Mouse (Mus musculus) CD4-positive helper T cell, adult 2 months (primary cell): ENCODE results near the gene Prrt1.

ENCODE experiments used
- DNase-seq: peaks from one replicate; pipeline ENCODE4 v3.0.0-alpha.2; 2012; ENCODE audit warnings: low read depth, missing footprints, low spot score

Prrt1 gene

DNA sequence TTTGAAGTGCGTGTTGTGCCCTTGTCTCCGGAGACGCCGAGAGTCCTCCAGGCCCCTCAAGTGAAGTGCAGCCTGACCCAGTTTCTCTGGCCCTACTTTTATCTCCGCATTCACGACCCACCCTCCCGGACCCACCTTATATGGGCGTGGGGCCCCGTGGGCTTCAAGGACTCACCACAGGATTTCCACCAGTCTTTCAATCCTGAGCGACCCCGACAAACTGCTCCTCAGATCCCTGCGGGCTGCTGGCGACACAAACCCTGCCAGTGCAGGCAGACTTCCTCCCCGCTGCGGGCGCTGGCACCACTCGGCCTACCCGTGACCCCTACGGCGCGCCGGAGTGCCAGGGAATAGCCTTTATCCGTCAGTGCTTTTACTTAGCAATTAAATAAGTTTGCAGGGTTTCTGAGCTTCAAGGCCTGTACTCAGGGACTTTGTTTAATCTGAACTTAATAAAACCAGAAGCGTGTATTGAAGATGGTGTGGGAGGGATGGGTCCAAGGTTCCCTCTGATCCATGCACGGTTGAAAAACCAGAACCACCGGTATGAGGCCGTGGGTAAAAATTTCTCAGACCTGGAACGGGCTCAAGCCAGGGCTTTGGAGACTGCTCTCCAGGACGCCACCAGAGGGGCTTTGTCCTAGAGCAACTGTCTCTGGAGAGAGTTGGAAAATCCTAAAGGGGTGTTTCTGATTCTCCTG is 1.2 kb upstream of the Prrt1 start, which contains the start of gene Ppt2:
Gene Ppt2 (minus strand): TSS at position 568 of the 701 bp plus-strand sequence.
- DNase-seq, result peak; percentile 54

DNA sequence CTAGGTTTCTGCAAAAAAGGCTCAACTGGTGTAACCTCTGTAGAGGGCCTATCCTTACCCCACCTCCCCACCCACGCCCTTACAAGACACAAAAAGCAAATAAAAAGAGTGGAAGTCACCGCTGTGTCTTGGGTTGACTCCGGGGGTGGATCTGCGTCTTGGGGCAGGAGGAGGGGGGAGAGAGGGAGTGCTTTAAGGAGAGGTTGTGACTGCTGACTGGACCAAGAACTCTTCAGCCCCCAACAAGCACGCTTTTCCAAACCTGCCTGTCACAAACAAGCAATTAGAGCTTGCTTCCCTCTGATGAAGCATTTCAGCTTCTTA is 727 bp upstream of the Prrt1 start:
- DNase-seq, result peak; percentile 45

DNA sequence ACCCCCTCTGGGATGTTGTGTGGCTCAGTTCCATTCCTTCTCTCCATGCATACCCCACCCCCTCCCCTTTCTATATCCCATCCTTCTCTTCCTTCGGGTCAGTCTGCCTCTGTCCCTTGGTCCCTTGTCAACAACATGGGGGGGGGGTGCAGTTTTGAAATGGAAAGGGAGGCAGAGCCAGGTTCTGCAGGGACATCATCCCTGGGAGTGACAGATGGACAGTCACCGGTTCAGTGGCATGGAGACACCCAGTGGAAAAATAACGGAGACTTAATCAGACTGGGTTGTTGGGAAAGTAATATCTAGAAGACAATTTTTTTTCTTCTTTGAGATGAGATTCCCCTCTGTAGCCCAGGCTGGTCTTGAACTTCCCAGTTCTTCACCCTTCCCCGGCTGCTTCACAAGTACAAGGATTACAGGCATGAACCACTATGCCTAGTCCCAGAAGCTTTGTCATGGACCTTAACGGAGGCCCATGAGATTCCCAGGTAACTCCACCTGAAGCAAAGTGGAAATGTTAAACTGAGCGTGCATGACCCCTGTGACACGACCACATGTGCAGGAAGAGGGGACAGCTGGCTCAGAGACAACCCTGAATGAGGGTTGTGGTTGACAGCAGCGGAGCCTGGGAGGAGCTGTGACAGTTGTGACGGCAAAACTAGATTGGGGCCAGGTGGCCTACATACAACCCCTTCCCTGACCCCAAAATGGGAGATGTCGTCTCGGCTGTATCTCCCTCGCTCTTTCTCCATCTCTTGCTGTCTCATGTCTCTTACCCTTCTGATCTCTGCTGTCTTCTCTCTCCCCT is 667 bp downstream of the Prrt1 start:
- peak; percentile 76 for DNase-seq

DNA sequence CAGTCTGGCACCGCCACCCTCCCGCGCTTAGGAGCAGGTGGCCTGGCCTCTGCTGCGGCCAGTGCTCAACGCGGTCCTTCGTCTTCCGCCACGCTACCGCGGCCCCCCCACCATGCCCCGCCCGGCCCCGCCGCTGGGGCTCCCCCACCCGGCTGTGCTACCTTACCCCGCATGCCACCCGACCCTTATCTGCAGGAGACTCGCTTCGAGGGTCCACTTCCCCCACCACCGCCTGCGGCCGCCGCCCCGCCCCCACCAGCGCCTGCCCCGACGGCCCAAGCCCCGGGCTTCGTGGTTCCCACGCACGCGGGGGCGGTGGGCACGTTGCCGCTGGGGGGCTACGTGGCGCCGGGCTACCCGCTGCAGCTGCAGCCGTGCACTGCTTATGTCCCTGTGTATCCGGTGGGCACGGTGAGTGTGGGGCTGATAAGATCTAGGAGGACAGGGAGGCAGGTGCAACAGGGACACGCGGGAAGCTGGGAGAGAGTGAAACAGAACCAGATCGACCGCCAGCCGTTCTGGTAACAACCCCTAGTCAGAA is 1.5 kb downstream of the Prrt1 start:
- DNase-seq, result peak; percentile 39

DNA sequence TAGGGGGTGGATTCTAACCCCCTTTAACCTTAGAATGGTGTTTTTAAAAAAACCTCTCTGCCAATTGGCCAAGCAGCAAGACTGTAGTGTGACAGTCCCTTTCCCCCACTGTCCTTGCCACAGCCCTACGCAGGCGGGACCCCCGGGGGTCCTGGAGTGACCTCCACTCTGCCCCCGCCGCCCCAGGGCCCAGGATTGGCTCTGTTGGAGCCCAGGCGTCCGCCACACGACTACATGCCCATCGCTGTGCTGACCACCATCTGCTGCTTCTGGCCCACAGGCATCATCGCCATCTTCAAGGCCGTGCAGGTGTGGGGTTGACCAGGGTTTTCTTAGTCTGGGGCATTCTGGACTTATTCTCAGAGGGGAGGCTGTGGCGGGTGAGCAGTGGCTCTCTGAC is 2.3 kb downstream of the Prrt1 start:
- DNase-seq, result no peak

DNA sequence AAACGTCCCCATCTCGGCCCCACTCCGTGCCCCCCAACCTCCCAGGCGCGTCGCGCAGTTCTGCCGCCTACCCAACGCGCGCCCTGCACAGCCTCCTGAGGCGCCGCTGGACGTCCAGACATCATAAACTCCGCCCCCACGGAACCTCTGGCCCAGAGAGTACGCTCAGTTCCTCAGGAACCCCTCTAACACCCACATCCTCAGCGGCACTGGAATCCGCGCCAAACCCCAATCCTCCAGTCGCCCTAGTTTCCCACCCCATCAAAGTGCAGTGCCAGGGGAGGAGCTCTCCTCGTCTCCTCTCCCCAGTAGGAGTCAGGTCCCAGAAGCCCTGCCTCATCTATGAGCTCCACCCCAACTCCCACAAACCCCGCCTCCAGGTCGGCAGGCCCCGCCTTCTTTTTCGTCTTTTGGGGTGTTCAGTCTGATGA is 2.9 kb downstream of the Prrt1 start:
- peak; percentile 75 for DNase-seq

DNA sequence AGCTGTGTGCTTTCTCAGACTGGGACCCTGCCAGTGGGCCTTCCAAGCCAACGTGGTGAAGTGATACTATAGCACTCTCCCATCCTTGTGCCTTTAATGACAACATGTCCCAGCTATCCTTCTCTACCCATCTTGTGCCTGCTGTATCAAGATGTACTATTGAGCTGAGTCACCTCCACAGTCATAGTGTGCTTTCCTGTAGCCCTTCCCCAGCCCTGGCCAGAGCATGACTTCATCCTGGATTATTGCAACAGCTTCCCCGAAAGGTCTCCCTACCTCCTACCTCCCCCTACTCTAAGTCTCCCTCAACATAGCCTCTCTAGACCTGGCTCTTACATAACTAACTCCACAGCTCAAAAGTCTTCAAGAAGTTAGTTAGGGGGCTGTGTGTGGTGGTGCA is 6.3 kb downstream of the Prrt1 start:
- no peak for DNase-seq

DNA sequence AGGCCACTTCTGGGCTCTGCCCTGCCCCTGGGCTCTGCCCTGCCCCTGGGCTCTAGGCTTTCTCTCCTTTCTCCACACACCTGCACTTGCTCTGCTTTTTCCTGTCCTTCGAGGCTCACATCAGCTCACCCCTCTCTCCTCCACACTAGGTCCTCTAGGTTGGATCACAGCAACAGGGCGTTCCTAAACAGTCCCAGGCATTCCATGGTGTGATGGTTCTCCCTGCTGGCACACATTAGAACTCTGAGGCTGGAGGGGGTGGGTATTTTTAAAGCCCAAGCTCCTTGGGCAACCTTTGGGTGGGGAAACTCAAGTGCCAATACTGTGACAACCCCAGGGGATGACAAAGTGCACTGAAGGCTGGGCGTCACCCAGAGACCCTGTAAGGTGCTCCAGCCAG is 8.1 kb downstream of the Prrt1 start:
- DNase-seq, result no peak

DNA sequence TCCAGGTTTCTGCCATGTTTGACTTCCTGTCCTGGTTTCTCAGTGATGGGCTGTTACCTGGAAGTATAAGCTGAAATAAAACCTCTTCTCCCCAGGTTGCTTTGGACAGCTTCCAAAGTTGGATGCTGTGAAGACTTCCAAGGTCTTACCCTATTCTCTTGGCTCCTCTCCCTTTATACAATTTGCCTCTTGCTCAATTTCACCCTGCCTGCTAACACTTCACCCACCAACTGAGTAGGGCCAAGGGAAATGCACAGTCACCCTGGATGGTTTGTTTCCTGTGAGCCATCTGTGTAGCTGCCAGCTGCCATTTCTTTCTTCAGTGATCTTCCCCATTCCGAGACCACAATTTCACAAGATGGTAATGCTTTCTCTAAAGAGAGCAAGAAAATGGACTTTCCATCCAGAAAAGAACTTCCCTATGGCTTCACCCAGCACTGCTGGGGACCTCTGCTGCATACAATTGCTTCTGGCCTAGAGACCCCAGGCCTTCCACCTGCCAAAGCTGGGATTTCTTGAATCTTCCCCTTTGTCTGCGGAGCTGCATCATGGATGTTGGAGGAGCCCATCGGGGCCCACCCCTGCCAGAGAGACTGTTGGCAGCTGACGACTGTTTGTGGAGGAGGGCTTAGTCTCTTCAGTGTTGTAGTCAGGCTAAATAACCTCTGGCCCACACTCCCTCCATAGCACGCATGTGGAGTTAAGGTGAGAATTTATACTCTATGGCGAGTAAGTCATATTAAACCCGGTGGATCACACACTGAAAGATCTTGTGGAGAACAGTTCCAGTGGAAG is 10.3 kb downstream of the Prrt1 start:
- DNase-seq, result no peak

DNA sequence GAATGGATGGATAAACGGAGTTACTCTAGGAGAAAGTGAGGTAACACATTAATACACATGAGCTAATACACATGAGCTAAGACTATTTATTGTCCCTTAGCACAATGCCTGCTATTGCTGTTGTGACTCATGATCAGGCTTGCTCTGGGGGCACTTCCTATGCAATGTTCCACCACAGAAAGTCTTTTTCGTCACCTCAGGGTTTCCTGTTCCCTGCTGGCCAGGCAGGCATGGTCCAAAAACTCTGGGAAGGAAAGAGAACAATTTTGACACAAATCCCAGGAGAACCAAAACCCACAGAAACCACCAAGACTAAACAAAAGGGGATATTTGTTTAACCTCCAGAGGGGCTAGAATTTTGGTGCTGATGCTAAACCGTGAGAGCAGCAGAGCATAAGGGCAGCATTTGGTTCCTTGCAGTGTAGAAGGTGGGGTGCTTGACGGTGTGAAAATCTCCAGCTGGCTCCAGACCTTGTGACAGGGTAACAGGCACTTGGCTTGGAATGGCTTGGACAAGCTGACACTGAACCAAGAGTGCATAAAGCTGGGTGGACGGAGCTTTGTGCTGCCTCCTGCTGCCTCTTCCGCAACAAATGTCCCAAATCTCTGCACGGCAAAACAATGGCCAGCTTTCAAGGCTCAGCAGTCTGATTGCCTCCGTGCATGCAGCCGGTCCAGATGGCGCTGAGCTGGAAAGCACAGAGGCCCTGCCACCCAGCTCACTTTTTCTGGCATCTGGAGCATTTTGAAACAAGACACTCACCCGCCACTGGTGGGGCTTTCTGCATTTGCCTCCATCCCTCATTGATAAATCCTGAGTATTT is 11.7 kb downstream of the Prrt1 start:
- DNase-seq, result no peak

DNA sequence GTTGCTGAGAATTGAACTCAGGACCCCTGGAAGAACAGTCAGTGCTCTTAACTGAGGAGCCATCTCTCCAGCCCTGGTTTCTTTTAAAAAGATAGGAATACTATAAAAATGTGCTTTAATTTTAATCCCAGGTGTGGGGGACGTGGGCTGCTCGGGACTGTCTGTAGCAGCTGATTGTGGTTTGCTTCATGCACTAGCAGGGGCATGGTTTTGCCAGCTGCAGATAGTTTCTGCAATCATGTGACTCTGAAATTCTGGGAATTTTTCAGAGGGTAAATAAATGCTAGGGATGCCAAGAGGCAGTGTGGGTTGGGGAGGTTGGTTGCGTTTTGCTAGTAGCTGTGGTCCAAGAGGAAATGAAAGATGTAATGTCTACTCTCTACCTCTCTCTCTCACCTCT is 12.6 kb downstream of the Prrt1 start:
- DNase-seq, result no peak

DNA sequence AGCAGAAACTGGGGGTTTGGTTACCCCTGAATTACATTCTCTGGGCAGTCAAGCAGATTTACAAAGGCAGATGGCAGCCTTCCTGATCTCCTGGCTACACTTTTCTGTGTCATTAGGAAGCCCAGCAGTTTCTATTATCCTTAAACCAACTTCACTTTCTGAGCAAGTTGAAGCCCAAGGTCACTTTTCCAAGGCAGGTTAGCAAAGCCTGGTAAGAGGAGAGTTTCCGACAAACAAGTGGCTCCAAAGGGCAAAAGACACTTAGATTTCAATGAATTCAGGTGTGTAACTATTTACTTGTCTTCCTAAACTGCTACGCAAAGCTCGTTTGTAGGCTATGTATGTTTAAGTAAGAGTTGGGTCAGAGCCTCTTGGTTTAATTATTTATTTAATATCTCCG is 14.0 kb downstream of the Prrt1 start:
- no peak for DNase-seq

DNA sequence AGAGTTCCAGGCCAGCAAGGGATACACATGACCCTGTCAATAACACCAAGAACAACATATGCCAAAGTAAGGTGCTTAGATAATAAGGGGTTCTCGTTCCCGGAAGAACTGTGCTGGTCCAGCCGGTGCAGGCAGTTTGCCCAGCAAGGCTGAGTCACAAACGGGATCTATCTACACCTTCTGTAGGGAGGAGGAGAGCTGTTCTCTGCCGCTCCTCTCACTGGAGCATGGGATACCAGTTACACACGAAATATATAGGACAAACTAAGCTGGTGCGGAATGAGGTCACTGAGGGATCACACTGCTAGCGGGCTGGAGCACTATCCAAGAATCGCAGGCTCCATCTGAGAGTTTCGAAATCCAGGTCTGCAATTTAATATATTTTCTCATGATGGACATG is 14.6 kb downstream of the Prrt1 start:
- no peak for DNase-seq

DNA sequence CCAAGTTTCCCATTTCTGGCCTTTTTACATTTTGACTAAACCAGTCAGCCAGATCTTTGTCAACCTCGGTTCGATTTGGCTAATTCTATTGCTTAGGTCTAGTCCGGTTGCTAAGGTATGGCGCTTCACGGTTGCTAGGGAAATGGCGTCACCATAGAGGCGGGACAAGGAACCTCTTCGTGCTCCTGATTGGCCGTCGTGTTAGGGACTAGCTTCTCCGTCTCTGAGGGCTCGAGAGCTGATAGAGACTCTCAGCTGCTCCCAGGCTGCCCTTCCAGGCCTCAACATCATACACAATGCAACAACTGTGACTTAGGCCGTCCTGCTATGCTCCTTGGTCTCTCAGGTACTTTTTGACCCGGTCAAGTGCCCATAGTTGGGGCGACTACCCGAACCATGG is 15.3 kb downstream of the Prrt1 start, which contains the start of gene Fkbpl:
Gene Fkbpl (plus strand): TSS at position 157 of the 400 bp plus-strand sequence.
- peak; percentile 96 for DNase-seq

DNA sequence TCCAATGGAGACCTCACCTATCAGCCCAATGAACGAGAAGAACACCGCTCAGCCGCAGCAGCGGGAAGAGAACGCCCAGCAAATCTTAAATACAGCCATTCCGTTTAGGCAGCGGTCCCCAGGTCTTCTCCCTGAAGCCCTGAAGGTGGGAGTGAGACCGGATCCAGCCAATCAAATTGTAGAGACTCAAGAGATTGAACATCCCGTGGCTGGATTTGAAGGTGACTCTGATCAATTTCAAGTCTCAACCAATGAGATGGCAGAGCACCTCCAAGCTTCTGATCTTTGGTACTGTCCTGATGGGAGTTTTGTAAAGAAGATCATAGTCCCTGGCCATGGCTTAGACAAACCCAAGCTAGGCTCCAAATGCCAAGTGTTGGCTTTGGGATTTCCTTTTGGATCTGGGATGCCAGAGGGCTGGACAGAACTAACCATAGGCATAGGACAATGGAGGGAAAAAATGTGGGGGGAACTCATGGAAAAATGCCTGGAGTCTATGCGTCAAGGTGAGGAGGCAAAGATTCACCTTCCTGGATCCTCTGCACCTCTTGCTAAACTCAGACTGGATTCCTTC is 16.0 kb downstream of the Prrt1 start:
- DNase-seq, result no peak

DNA sequence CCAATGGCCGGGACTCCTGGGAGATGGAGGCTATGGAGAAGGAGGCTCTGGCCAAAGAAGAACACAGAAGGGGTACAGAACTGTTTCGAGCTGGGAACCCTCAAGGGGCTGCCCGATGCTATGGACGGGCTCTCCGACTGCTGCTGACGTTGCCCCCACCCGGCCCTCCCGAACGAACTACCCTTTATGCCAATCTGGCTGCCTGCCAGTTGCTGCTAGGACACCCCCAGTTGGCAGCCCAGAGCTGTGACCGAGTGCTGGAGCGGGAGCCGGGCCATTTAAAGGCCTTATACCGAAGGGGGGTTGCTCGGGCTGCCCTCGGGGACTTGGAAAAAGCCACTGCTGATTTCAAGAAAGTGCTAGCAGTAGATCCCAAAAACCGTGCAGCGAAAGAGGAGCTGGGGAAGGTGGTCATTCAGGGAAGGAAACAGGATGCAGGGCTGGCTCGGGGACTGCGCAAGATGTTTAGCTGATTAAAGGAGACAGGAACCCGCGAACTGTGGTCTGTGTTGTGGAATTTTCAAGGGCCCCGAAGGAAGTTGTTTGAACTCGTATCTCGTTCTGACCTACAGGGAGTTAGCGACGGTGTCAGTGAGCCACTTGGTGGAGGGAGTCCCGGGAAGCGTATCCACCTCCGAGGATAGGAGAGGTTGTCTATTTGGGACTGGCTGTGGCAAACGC is 16.6 kb downstream of the Prrt1 start:
- no peak for DNase-seq

DNA sequence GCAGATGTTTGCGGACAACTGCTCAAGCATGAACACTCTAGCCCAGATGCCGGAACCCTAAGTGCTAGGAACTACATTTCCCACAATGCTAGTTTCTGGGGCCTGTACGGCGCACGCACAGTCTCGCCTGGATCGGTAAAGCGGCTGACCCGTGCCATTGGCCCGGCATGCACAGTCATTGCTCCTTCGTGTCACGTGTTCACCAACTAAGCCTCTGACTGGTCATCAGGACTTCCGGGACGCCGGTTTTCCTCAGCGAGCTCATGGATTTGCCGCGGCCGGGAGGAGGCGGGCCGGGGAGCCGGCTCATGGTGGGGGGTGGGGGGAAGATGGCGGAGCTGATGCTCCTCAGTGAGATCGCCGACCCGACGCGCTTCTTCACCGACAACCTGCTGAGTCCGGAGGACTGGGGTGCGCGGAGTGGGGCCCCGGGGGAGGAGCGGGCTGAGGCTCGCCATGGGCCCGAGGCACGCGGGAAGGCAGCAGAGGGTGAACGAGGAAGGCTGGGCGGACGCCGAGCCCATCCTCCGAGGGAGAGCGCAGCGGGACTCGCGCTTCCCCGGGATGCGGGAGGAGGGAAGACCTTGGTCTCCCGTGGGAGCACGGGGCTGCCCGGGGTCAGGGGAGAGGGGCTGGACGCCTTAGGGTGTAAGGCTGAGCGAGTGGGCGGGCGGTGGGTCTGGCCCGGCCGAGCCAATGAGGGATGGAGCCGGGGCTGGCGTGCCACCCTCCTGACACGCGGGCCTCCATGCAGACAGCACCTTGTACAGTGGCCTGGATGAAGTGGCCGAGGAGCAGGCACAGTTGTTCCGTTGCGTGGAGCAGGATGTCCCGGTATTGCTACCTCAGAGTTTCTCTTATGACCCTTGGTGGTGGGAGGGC is 17.8 kb downstream of the Prrt1 start, which contains the start of gene Atf6b:
Gene Atf6b (plus strand): TSS at position 241 of the 882 bp plus-strand sequence.
- DNase-seq, result peak; percentile 98

DNA sequence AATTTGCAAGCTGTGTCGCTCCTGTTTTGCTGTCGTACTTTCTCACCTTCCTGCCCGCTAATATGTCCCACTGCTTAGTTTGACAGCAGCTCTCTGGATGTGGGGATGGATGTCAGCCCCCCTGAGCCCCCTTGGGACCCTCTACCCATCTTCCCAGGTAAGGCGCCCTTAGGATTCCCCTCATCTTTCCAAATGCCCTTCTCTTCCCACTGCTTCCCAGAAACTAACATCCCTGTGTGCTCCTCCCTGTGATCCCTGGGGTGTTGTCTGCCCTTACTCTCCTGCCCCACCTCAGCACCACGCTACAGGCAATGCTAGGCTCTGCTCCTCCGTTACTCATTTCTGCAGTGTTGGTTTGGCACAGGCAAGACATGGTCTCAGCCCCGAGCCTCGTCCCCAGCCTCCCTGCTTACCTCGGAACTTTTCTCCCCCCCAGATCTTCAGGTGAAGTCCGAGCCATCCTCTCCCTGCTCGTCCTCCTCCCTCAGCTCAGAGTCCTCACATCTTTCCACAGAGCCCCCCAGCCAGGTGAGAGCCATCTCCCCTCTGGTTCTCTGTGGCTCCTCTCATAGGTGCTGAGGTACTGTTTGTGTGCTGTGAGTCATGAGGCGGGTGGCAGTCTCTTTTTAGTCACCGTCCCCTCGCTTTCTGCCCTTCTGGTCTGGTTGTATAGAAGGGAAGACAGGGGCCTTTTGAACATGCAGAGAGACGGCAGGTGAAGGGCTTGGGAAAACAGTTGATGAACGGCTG is 19.0 kb downstream of the Prrt1 start:
- DNase-seq, result no peak
